Mouse (Mus musculus): ENCODE data around the gene Ahctf1. TPM values are rescaled to one million over a fixed set of nuclear protein-coding genes. Genes with fewer than 3 reads are reported as not detected.
A peak's percentile ranks its signal among the peaks of the same experiment; 100 is the strongest.

Ahctf1 gene
- 24.0 TPM in 2 replicates for polyA plus RNA-seq (2015; fragmentation: Nextera tagmentation; extraction: Ambion mirVana)

- peak within 1 kb of the TSS; percentile 96 for H3K27ac ChIP-seq
- H3K4me1 ChIP-seq, result peaks cover 27% of the 10 kb centered on the region
- peak within 1 kb of the TSS; percentile 97 for H3K9ac ChIP-seq
- H3K27me3 ChIP-seq, result no peaks in the 10 kb centered on the region
- peak within 1 kb of the TSS; percentile 89 for H3K4me3 ChIP-seq
- H3K9me3 ChIP-seq (replicated peaks), result no peaks in the 10 kb centered on the region
- WGBS, result under 1% methylated on average over 56 of the region's 56 CpGs
- H3K36me3 ChIP-seq (ENCODE audit: poor library complexity, severe bottlenecking), result 0 out of 2 replicates have a peak, but pooled peaks cover 4% of the 10 kb centered on the region
- H3K4me2 ChIP-seq, result peak within 1 kb of the TSS; percentile 75
- ATAC-seq, result peak; percentile 99
Measured at GRCm38 (mm10) chr1:179803513-179804139, at the start of gene Ahctf1. Gene Ahctf1 (minus strand): TSS chr1:179803680.

- peak; percentile 84 for ATAC-seq
- no peaks in the 10 kb centered on the region for H3K27me3 ChIP-seq
- H3K4me1 ChIP-seq, result 0 out of 2 replicates have a peak, but pooled peaks cover 5% of the 10 kb centered on the region
- H3K9ac ChIP-seq, result peak overlapping the region; percentile 67
- H3K4me2 ChIP-seq, result peak overlapping the region; percentile 70
- H3K27ac ChIP-seq, result no peak overlapping the region
- no peaks in the 10 kb centered on the region for H3K9me3 ChIP-seq (replicated peaks)
- no peaks in the 10 kb centered on the region for H3K36me3 ChIP-seq (ENCODE audit: poor library complexity, severe bottlenecking)
- peak overlapping the region; percentile 43 for H3K4me3 ChIP-seq
- 2% methylated on average over 20 of the region's 20 CpGs for whole genome bisulfite sequencing
Measured at GRCm38 (mm10) chr1:179847759-179848389, 44.4 kb upstream of the Ahctf1 start.

- Histone ChIP-seq H3K27me3 (no peaks in the 10 kb centered on the region), H3K4me1 (0 out of 2 replicates have a peak, but pooled peaks cover 5% of the 10 kb centered on the region), H3K9me3 (replicated peaks) (no peaks in the 10 kb centered on the region), H3K4me2 (no peak overlapping the region), H3K36me3 (ENCODE audit: poor library complexity, severe bottlenecking) (no peaks in the 10 kb centered on the region), H3K4me3 (no peak overlapping the region), H3K9ac (no peak overlapping the region), H3K27ac (no peak overlapping the region)
- ATAC-seq, result no peak
- WGBS, result 57% methylated on average over 7 of the region's 7 CpGs
Measured at GRCm38 (mm10) chr1:179847173-179847572, 43.7 kb upstream of the Ahctf1 start.

GRCm38 (mm10) chr1:179845832-179846499 is 42.5 kb upstream of the Ahctf1 start:
- H3K4me1 ChIP-seq, result 0 out of 2 replicates have a peak, but pooled peaks cover 5% of the 10 kb centered on the region
- no peak overlapping the region for H3K27ac ChIP-seq
- H3K36me3 ChIP-seq (ENCODE audit: poor library complexity, severe bottlenecking), result no peaks in the 10 kb centered on the region
- H3K27me3 ChIP-seq, result no peaks in the 10 kb centered on the region
- WGBS, result 83% methylated on average over 16 of the region's 16 CpGs
- H3K9ac ChIP-seq, result no peak overlapping the region
- no peak overlapping the region for H3K4me2 ChIP-seq
- no peak overlapping the region for H3K4me3 ChIP-seq
- no peaks in the 10 kb centered on the region for H3K9me3 ChIP-seq (replicated peaks)
- ATAC-seq, result no peak

- H3K9me3 ChIP-seq (replicated peaks), result no peaks in the 10 kb centered on the region
- H3K9ac ChIP-seq, result no peak overlapping the region
- no peak overlapping the region for H3K4me3 ChIP-seq
- H3K27ac ChIP-seq, result no peak overlapping the region
- H3K4me2 ChIP-seq, result no peak overlapping the region
- 5% methylated on average over 5 of the region's 5 CpGs for WGBS
- peak; percentile 63 for ATAC-seq
- H3K36me3 ChIP-seq (ENCODE audit: poor library complexity, severe bottlenecking), result no peaks in the 10 kb centered on the region
- 0 out of 2 replicates have a peak, but pooled peaks cover 5% of the 10 kb centered on the region for H3K4me1 ChIP-seq
- no peaks in the 10 kb centered on the region for H3K27me3 ChIP-seq
Measured at GRCm38 (mm10) chr1:179844894-179845293, 41.4 kb upstream of the Ahctf1 start.

GRCm38 (mm10) chr1:179843981-179844380 is 40.5 kb upstream of the Ahctf1 start:
- 23% methylated on average over 3 of the region's 3 CpGs for WGBS
- ATAC-seq, result no peak

GRCm38 (mm10) chr1:179842568-179842967 is 39.1 kb upstream of the Ahctf1 start:
- 72% methylated on average over 7 of the region's 7 CpGs for WGBS
- ATAC-seq, result no peak
- H3K27ac ChIP-seq, result no peak overlapping the region

More at GRCm38 (mm10) chr1:179843981-179844380, 40.5 kb upstream of the Ahctf1 start:
- H3K4me1 ChIP-seq, result 0 out of 2 replicates have a peak, but pooled peaks cover 5% of the 10 kb centered on the region
- no peaks in the 10 kb centered on the region for H3K27me3 ChIP-seq
- no peaks in the 10 kb centered on the region for H3K36me3 ChIP-seq (ENCODE audit: poor library complexity, severe bottlenecking)
- H3K9ac ChIP-seq, result no peak overlapping the region
- H3K27ac ChIP-seq, result no peak overlapping the region
- no peak overlapping the region for H3K4me3 ChIP-seq
- no peak overlapping the region for H3K4me2 ChIP-seq
- H3K9me3 ChIP-seq (replicated peaks), result no peaks in the 10 kb centered on the region

GRCm38 (mm10) chr1:179836426-179837404 is 33.2 kb upstream of the Ahctf1 start:
- Histone ChIP-seq H3K27me3 (no peaks in the 10 kb centered on the region), H3K27ac (no peak overlapping the region), H3K4me2 (no peak overlapping the region), H3K4me1 (no peaks in the 10 kb centered on the region), H3K9me3 (replicated peaks) (no peaks in the 10 kb centered on the region), H3K36me3 (ENCODE audit: poor library complexity, severe bottlenecking) (no peaks in the 10 kb centered on the region), H3K4me3 (no peak overlapping the region), H3K9ac (no peak overlapping the region)
- 91% methylated on average over 7 of the region's 7 CpGs for whole genome bisulfite sequencing
- ATAC-seq, result no peak

More at GRCm38 (mm10) chr1:179842568-179842967, 39.1 kb upstream of the Ahctf1 start:
- no peak overlapping the region for H3K4me3 ChIP-seq
- no peak overlapping the region for H3K9ac ChIP-seq
- no peaks in the 10 kb centered on the region for H3K9me3 ChIP-seq (replicated peaks)
- H3K27me3 ChIP-seq, result no peaks in the 10 kb centered on the region
- H3K4me1 ChIP-seq, result no peaks in the 10 kb centered on the region
- H3K4me2 ChIP-seq, result no peak overlapping the region
- no peaks in the 10 kb centered on the region for H3K36me3 ChIP-seq (ENCODE audit: poor library complexity, severe bottlenecking)

GRCm38 (mm10) chr1:179835753-179836425 is 32.4 kb upstream of the Ahctf1 start:
- WGBS, result 90% methylated on average over 1 of the region's 1 CpGs
- Histone ChIP-seq H3K4me3 (no peak overlapping the region), H3K9ac (no peak overlapping the region), H3K9me3 (replicated peaks) (no peaks in the 10 kb centered on the region), H3K36me3 (ENCODE audit: poor library complexity, severe bottlenecking) (no peaks in the 10 kb centered on the region), H3K27me3 (no peaks in the 10 kb centered on the region), H3K4me1 (no peaks in the 10 kb centered on the region), H3K27ac (no peak overlapping the region), H3K4me2 (no peak overlapping the region)
- ATAC-seq, result no peak

GRCm38 (mm10) chr1:179833596-179833995 is 30.1 kb upstream of the Ahctf1 start:
- H3K36me3 ChIP-seq (ENCODE audit: poor library complexity, severe bottlenecking), result no peaks in the 10 kb centered on the region
- H3K27ac ChIP-seq, result no peak overlapping the region
- no peaks in the 10 kb centered on the region for H3K9me3 ChIP-seq (replicated peaks)
- WGBS, result 93% methylated on average over 1 of the region's 1 CpGs
- no peak for ATAC-seq
- no peak overlapping the region for H3K4me2 ChIP-seq
- H3K4me3 ChIP-seq, result no peak overlapping the region
- no peaks in the 10 kb centered on the region for H3K27me3 ChIP-seq
- H3K4me1 ChIP-seq, result no peaks in the 10 kb centered on the region
- H3K9ac ChIP-seq, result no peak overlapping the region

- ATAC-seq, result no peak
- H3K4me3 ChIP-seq, result no peak overlapping the region
- WGBS, result 88% methylated on average over 7 of the region's 7 CpGs
- H3K27me3 ChIP-seq, result no peaks in the 10 kb centered on the region
- no peak overlapping the region for H3K9ac ChIP-seq
- H3K9me3 ChIP-seq (replicated peaks), result no peaks in the 10 kb centered on the region
- H3K27ac ChIP-seq, result no peak overlapping the region
- no peak overlapping the region for H3K4me2 ChIP-seq
- H3K4me1 ChIP-seq, result no peaks in the 10 kb centered on the region
- no peaks in the 10 kb centered on the region for H3K36me3 ChIP-seq (ENCODE audit: poor library complexity, severe bottlenecking)
Measured at GRCm38 (mm10) chr1:179832710-179833240, 29.3 kb upstream of the Ahctf1 start.

All from forebrain, embryonic 13.5 days (tissue).